Mouse (Mus musculus) ES-Bruce4 (cell line): Measurements from ENCODE around the gene Crebrf. TPM values are rescaled to one million over a fixed set of nuclear protein-coding genes. Genes with fewer than 3 reads are reported as not detected.
A peak's percentile ranks its signal among the peaks of the same experiment; 100 is the strongest.

Experiments
- H3K27ac ChIP-seq: 2 replicates; pipeline ENCODE4 v1.5.1; 2012; ENCODE audit warnings: low read length, inconsistent platforms; ENCODE audit not compliant: insufficient read depth
- H3K27me3 ChIP-seq: 2 replicates; pipeline ENCODE4 v1.6.1; 2012; ENCODE audit warnings: mild to moderate bottlenecking, low read length, inconsistent platforms; ENCODE audit not compliant: control insufficient read depth, poor library complexity, insufficient read depth, severe bottlenecking
- H3K36me3 ChIP-seq: 2 replicates; pipeline ENCODE4 v1.6.1; 2012; ENCODE audit warnings: inconsistent platforms, mild to moderate bottlenecking, low read length, moderate library complexity; ENCODE audit not compliant: control insufficient read depth, poor library complexity, insufficient read depth, severe bottlenecking
- H3K4me1 ChIP-seq: one replicate; pipeline ENCODE4 v1.8.1; 2011; ENCODE audit warnings: low read length; ENCODE audit not compliant: control insufficient read depth, insufficient read depth
- H3K4me3 ChIP-seq: 2 replicates; pipeline ENCODE4 v1.5.1; 2011; ENCODE audit warnings: low read depth, mild to moderate bottlenecking, low read length
- H3K9ac ChIP-seq: 2 replicates; pipeline ENCODE4 v1.6.1; 2012; ENCODE audit warnings: low read depth, mild to moderate bottlenecking, inconsistent platforms; ENCODE audit not compliant: poor library complexity, severe bottlenecking
- H3K9me3 ChIP-seq: replicated peaks from 2 replicates; pipeline ENCODE4 v1.6.1; 2012; ENCODE audit warnings: mild to moderate bottlenecking, low read length, inconsistent platforms; ENCODE audit not compliant: control insufficient read depth, poor library complexity, insufficient read depth, severe bottlenecking
- CTCF ChIP-seq: IDR thresholded peaks from one replicate; pipeline ENCODE4 v1.8.1; 2011; ENCODE audit warnings: low read depth, low read length
- EP300 ChIP-seq: IDR thresholded peaks from 2 replicates; pipeline ENCODE4 v1.6.1; 2011; ENCODE audit warnings: low read depth, low read length; ENCODE audit not compliant: insufficient read depth
- POLR2A ChIP-seq: IDR thresholded peaks from one replicate; pipeline ENCODE4 v1.8.1; 2011; ENCODE audit warnings: low read length; ENCODE audit not compliant: insufficient read depth
- polyA plus RNA-seq: library from polyadenylated mRNA; stranded (reverse); fragments of >200 nt; gene quantifications from 2 replicates; pipeline ENCODE4 v1.2.4, GENCODE M21; 2011; ENCODE audit warnings: low read depth; ENCODE audit not compliant: missing spikeins, insufficient read depth, insufficient read length

Crebrf gene
- polyA plus RNA-seq, 1 experiment, result 18.6 TPM

DNA sequence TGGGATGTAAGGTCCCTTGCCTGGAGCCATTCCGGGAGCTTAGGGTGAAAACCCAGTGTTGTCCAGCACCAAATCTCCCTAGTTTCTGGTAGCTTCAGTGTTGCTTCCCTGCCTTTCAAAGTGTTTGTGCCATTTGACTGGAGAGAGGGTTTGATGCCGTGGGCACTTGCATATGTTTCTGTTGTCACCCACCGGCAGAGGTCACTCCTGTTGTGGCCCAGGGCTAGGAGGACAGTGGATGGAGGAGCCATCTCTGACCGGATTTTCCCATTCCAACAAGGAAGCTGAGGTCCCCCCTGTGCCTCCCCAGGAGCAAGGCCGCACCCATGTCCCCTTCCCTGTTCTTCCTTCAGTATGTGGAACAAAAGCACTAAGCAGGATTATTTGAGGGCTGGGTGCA lies 25.2 kb upstream of the Crebrf start:
- Histone ChIP-seq H3K4me1 (no peaks in the 10 kb centered on the region), H3K9ac (no peak overlapping the region), H3K4me3 (no peak overlapping the region), H3K9me3 (no peaks in the 10 kb centered on the region), H3K27ac (no peak overlapping the region), H3K36me3 (no peaks in the 10 kb centered on the region), H3K27me3 (no peaks in the 10 kb centered on the region)
- TF ChIP-seq EP300, result no peak
- no peak for TF ChIP-seq CTCF

DNA sequence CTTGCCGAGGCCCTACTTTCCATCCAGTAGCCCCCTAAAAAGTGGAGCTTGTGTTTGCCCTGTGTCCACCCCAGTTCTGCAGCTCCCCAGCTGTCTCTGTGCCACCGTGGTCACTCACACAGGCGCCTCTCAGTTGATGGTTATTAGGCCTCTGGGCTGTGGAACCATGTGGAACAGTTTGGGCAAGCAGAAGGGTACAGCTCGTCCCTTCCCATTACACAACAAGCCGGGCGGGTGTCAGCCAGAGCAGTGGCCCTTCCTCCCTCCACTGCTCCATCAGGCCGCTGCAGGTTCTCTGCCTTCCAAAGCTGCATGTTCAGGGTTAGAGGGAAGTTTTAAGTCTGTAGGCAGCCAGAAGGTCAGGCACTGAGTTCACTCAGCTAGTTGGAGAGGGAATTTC lies 24.3 kb upstream of the Crebrf start:
- Histone ChIP-seq H3K27me3 (no peaks in the 10 kb centered on the region), H3K9ac (no peak overlapping the region), H3K36me3 (no peaks in the 10 kb centered on the region), H3K4me1 (no peaks in the 10 kb centered on the region), H3K4me3 (no peak overlapping the region), H3K27ac (no peak overlapping the region), H3K9me3 (no peaks in the 10 kb centered on the region)
- TF ChIP-seq EP300 (no peak), POLR2A (no peak), CTCF (no peak)

DNA sequence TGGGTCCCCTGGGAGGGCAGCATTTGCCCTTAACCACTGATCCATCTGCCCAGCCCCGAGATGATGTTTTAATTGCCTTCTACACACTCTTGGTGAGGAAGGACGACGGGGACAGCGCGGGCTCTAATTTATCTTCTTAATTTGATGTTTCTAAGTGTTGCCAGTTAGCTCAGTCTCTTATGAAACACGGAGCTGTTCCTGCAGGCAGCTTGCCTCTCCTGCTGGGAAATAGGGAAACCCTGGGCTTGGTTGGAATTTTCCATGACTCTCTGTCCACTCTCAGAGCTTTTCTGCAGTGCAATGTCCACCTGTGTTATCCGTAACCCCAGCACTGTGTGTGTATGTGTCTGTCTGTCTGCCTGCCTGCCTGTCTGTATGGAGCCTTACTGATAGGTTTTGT lies 22.0 kb upstream of the Crebrf start:
- no peaks in the 10 kb centered on the region for H3K9me3 ChIP-seq
- H3K36me3 ChIP-seq, result no peaks in the 10 kb centered on the region
- H3K4me3 ChIP-seq, result no peak overlapping the region
- H3K27me3 ChIP-seq, result no peaks in the 10 kb centered on the region
- TF ChIP-seq CTCF, result no peak
- TF ChIP-seq EP300, result no peak
- no peak for TF ChIP-seq POLR2A
- H3K4me1 ChIP-seq, result no peaks in the 10 kb centered on the region
- H3K9ac ChIP-seq, result no peak overlapping the region
- no peak overlapping the region for H3K27ac ChIP-seq

DNA sequence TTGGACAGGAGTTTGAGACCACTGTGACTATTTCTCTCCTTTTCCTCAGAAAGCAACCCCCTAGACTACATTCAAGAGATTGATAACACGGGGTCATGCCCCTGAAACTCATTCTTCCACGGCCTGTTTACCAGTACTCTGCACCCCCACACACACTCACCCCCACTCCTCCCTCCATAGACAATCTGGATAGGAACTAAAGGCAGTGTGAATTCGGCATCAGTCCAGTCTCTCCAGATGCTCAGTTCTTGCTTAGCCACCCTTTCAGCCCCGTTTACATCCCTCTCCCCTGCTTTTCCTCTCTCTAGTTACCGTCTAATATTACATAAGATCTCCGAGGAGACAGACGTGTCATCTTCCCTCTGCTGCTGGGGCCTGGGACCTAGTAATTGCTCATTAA lies 21.3 kb upstream of the Crebrf start:
- no peaks in the 10 kb centered on the region for H3K9me3 ChIP-seq
- H3K27me3 ChIP-seq, result no peaks in the 10 kb centered on the region
- H3K4me1 ChIP-seq, result no peaks in the 10 kb centered on the region
- no peak overlapping the region for H3K4me3 ChIP-seq
- TF ChIP-seq CTCF (no peak), EP300 (no peak), POLR2A (no peak)
- no peak overlapping the region for H3K27ac ChIP-seq
- H3K9ac ChIP-seq, result no peak overlapping the region
- H3K36me3 ChIP-seq, result no peaks in the 10 kb centered on the region; the same call in none of the 2 replicates

DNA sequence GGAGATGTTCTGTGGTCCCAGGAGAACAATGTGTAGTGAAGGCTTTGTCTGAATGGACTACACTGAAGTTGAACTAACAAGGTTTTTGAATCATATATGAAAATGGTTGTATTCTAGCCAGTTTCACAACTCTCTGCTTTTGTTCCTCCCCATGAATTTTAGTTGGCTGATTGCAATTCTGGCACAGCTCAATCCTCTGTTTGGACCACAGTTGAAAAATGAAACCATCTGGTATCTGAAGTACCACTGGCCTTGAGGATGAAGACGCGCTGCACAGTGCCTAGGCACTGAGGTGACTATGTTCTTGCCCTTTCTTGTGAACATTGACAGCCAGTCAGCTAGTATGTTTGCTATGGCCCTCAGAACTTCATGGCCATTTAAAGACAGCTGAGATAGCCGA lies 20.3 kb upstream of the Crebrf start:
- H3K27me3 ChIP-seq, result no peaks in the 10 kb centered on the region
- H3K4me3 ChIP-seq, result no peak overlapping the region

DNA sequence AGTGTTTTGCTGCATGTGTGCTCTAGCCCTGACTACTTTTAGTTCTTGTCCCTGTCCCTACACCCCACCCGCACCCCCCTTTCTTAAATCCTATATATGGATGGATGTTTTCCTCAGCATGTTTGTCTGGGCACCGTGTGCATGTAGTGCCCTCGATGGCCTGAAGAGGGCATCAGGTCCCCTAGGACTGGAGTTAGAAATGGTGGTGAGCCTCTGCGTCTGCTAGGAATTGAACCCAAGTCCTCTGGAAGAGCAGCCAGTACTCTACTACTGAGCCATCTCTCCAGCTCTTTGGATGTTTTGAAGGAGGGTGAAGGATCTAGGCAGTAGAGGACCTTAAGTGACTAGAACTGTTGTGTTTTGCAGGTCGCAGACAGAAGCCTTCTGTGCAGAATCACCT lies 16.6 kb upstream of the Crebrf start:
- no peaks in the 10 kb centered on the region for H3K27me3 ChIP-seq
- no peak overlapping the region for H3K4me3 ChIP-seq
- no peaks in the 10 kb centered on the region for H3K9me3 ChIP-seq
- H3K36me3 ChIP-seq, result peaks cover 2% of the 10 kb centered on the region
- TF ChIP-seq POLR2A (no peak), CTCF (peak; percentile 81), EP300 (no peak)
- no peak overlapping the region for H3K27ac ChIP-seq
- H3K9ac ChIP-seq, result no peak overlapping the region
- H3K4me1 ChIP-seq, result no peaks in the 10 kb centered on the region

More for the DNA sequence above, 20.3 kb upstream of the Crebrf start:
- Histone ChIP-seq H3K9me3 (no peaks in the 10 kb centered on the region), H3K27ac (no peak overlapping the region), H3K36me3 (peaks cover 2% of the 10 kb centered on the region), H3K9ac (no peak overlapping the region), H3K4me1 (no peaks in the 10 kb centered on the region)
- TF ChIP-seq CTCF, result no peak
- no peak for TF ChIP-seq EP300
- TF ChIP-seq POLR2A, result no peak
